Mouse (Mus musculus) ES-E14 (cell line): ENCODE data around the gene Matn1. TPM values are rescaled to one million over a fixed set of nuclear protein-coding genes. Genes with fewer than 3 reads are reported as not detected.
A peak's percentile ranks its signal among the peaks of the same experiment; 100 is the strongest.

Source experiments
- DNase-seq: peaks from one replicate; pipeline ENCODE4 v3.0.0-alpha.2; 2013; ENCODE audit warnings: low read depth, low spot score
- H3K27ac ChIP-seq: 2 replicates; pipeline ENCODE4 v1.5.1; 2012; ENCODE audit warnings: low read depth, mild to moderate bottlenecking, low read length, moderate library complexity, mixed read lengths; ENCODE audit not compliant: poor library complexity, insufficient read depth, severe bottlenecking
- H3K36me3 ChIP-seq: 2 replicates; pipeline ENCODE4 v1.6.1; 2012; ENCODE audit warnings: mild to moderate bottlenecking, low read length, moderate library complexity, mixed read lengths; ENCODE audit not compliant: control insufficient read depth, poor library complexity, insufficient read depth, severe bottlenecking
- H3K4me1 ChIP-seq, 2 experiments: fragments of 150-350 bp in 1 of 2; sonication (generic) in 1 of 2; 2 replicates each; pipeline ENCODE4 v1.6.1; 2012; ENCODE audit warnings: low read length in 2 of 2, mild to moderate bottlenecking in 1 of 2, mixed read lengths in 1 of 2; ENCODE audit not compliant: control insufficient read depth in 2 of 2, insufficient read depth in 2 of 2, poor library complexity in 1 of 2
- H3K4me3 ChIP-seq, 2 experiments: fragments of 150-350 bp in 1 of 2; sonication (generic) in 1 of 2; 2 replicates each; pipeline ENCODE4 v1.5.1; 2012; ENCODE audit warnings: low read length in 2 of 2, low read depth in 1 of 2, mild to moderate bottlenecking in 1 of 2, mixed read lengths in 1 of 2; ENCODE audit not compliant: insufficient read depth in 1 of 2, poor library complexity in 1 of 2, severe bottlenecking in 1 of 2
- H3K9ac ChIP-seq: 2 replicates; pipeline ENCODE4 v1.6.1; 2012; ENCODE audit warnings: low read depth, mild to moderate bottlenecking, low read length, mixed read lengths; ENCODE audit not compliant: poor library complexity, insufficient read depth, severe bottlenecking
- H3K9me3 ChIP-seq: fragments of 150-350 bp; sonication (generic); 2 replicates; pipeline ENCODE4 v1.6.1; 2012; ENCODE audit warnings: low read depth, mild to moderate bottlenecking, low read length; ENCODE audit not compliant: control insufficient read depth, insufficient read depth
- CHD2 ChIP-seq: IDR thresholded peaks from 2 replicates; pipeline ENCODE4 v1.6.1; 2014; ENCODE audit warnings: mild to moderate bottlenecking, low read depth, low read length, inconsistent platforms
- HCFC1 ChIP-seq: IDR thresholded peaks from 2 replicates; pipeline ENCODE4 v1.6.1; 2012; ENCODE audit warnings: low read length, inconsistent platforms, borderline replicate concordance; ENCODE audit not compliant: insufficient read depth
- MAFK ChIP-seq: IDR thresholded peaks from 2 replicates; pipeline ENCODE4 v1.6.1; 2014; ENCODE audit warnings: mild to moderate bottlenecking, low read depth, low read length, inconsistent platforms; ENCODE audit not compliant: insufficient read depth
- ZC3H11A ChIP-seq: IDR thresholded peaks from 2 replicates; pipeline ENCODE4 v1.6.1; 2012; ENCODE audit warnings: low read depth, mild to moderate bottlenecking, inconsistent platforms, low read length, borderline replicate concordance
- ZNF384 ChIP-seq: IDR thresholded peaks from 2 replicates; pipeline ENCODE4 v1.6.1; 2012; ENCODE audit warnings: low read depth, low read length, inconsistent platforms
- in situ Hi-C, 2 experiments: fragments of 600-800 bp; cut with MboI; formaldehyde crosslinking; loops; one replicate each; pipeline ENCODE4 v1.15.1; 2025; ENCODE audit warnings: low sequenced_read_pairs in 2 of 2, inconsistent platforms in 1 of 2; ENCODE audit not compliant: unreplicated experiment in 2 of 2
- total RNA-seq: library from RNA; depleted of rRNA; stranded (reverse); fragments of 300-350 nt; gene quantifications from 2 replicates; pipeline ENCODE4 v1.2.3, GENCODE M21; 2012; rRNA removed

Matn1 gene
- 2.0 and 4.9 TPM in 2 replicates for total RNA-seq

GRCm38 (mm10) chr4:130944112-130944511, at the start of gene Matn1:
Gene Matn1 (plus strand): TSS chr4:130944385.
- Histone ChIP-seq H3K4me1 (peaks cover 0 to 14% of the 10 kb centered on the region in 2 experiments; a peak in 2 of 4 replicates), H3K27ac (no peak within 1 kb of the TSS), H3K4me3 (no peak within 1 kb of the TSS), H3K36me3 (no peaks in the 10 kb centered on the region), H3K9me3 (no peaks in the 10 kb centered on the region), H3K9ac (no peak within 1 kb of the TSS)
- TF ChIP-seq ZNF384, result no peak
- TF ChIP-seq HCFC1, result no peak
- no peak for TF ChIP-seq ZC3H11A
- no peak for TF ChIP-seq CHD2
- no peak for TF ChIP-seq MAFK
- no peak for DNase-seq
- in situ Hi-C loops, result loop anchor here (5.0 to 10.0 kb wide), 2 partner anchors 42 to 49 kb away; no protein-coding TSS in a partner anchor

GRCm38 (mm10) chr4:130895701-130896100, 48.5 kb upstream of the Matn1 start:
- in situ Hi-C loops, result loop anchor here in 1 of 2 experiments (10.0 kb wide), 1 partner anchor 49 kb away; the partner anchor contains the start of gene Matn1

GRCm38 (mm10) chr4:130896372-130896771, 47.8 kb upstream of the Matn1 start:
- H3K9ac ChIP-seq, result no peak overlapping the region
- in situ Hi-C loops, result loop anchor here in 1 of 2 experiments (10.0 kb wide), 1 partner anchor 48 kb away; the partner anchor contains the start of gene Matn1
- H3K9me3 ChIP-seq, result no peaks in the 10 kb centered on the region
- H3K36me3 ChIP-seq, result 0 out of 2 replicates have a peak, but pooled peaks cover 2% of the 10 kb centered on the region
- TF ChIP-seq ZC3H11A, result peak; percentile 91; the same call in 1 of the 2 replicates
- TF ChIP-seq MAFK, result no peak
- H3K4me1 ChIP-seq, result no peaks in the 10 kb centered on the region
- no peak for DNase-seq
- no peak overlapping the region for H3K27ac ChIP-seq
- H3K4me3 ChIP-seq, result no peak overlapping the region

More at GRCm38 (mm10) chr4:130895701-130896100, 48.5 kb upstream of the Matn1 start:
- no peak for TF ChIP-seq ZC3H11A
- no peak for TF ChIP-seq MAFK
- no peak for TF ChIP-seq HCFC1
- TF ChIP-seq ZNF384, result no peak
- no peak for TF ChIP-seq CHD2
- no peak overlapping the region for H3K9ac ChIP-seq
- no peak for DNase-seq
- H3K4me1 ChIP-seq, result no peaks in the 10 kb centered on the region
- no peaks in the 10 kb centered on the region for H3K9me3 ChIP-seq
- H3K27ac ChIP-seq, result no peak overlapping the region
- no peaks in the 10 kb centered on the region for H3K36me3 ChIP-seq
- no peak overlapping the region for H3K4me3 ChIP-seq

- H3K4me1 ChIP-seq, result no peaks in the 10 kb centered on the region
- no peak overlapping the region for H3K27ac ChIP-seq
- no peak overlapping the region for H3K9ac ChIP-seq
- in situ Hi-C loops, result loop anchor here in 1 of 2 experiments (10.0 kb wide), 1 partner anchor 45 kb away; the partner anchor contains the start of gene Matn1
- TF ChIP-seq ZNF384 (no peak), MAFK (no peak), ZC3H11A (no peak), CHD2 (no peak), HCFC1 (no peak)
- no peaks in the 10 kb centered on the region for H3K9me3 ChIP-seq
- H3K4me3 ChIP-seq, result no peak overlapping the region
- H3K36me3 ChIP-seq, result 0 out of 2 replicates have a peak, but pooled peaks cover 2% of the 10 kb centered on the region
- DNase-seq, result no peak
Observed at GRCm38 (mm10) chr4:130899383-130899781, 44.8 kb upstream of the Matn1 start.
